Mouse (Mus musculus) ES-Bruce4 (cell line): ENCODE results near the gene Plxnb2. TPM values are rescaled to one million over a fixed set of nuclear protein-coding genes. Genes with fewer than 3 reads are reported as not detected.

Source experiments
- H3K27ac ChIP-seq: 2 replicates; pipeline ENCODE4 v1.5.1; 2012; ENCODE audit warnings: low read length, inconsistent platforms; ENCODE audit not compliant: insufficient read depth
- H3K27me3 ChIP-seq: 2 replicates; pipeline ENCODE4 v1.6.1; 2012; ENCODE audit warnings: mild to moderate bottlenecking, low read length, inconsistent platforms; ENCODE audit not compliant: control insufficient read depth, poor library complexity, insufficient read depth, severe bottlenecking
- H3K36me3 ChIP-seq: 2 replicates; pipeline ENCODE4 v1.6.1; 2012; ENCODE audit warnings: inconsistent platforms, mild to moderate bottlenecking, low read length, moderate library complexity; ENCODE audit not compliant: control insufficient read depth, poor library complexity, insufficient read depth, severe bottlenecking
- H3K4me1 ChIP-seq: one replicate; pipeline ENCODE4 v1.8.1; 2011; ENCODE audit warnings: low read length; ENCODE audit not compliant: control insufficient read depth, insufficient read depth
- H3K4me3 ChIP-seq: 2 replicates; pipeline ENCODE4 v1.5.1; 2011; ENCODE audit warnings: low read depth, mild to moderate bottlenecking, low read length
- H3K9ac ChIP-seq: 2 replicates; pipeline ENCODE4 v1.6.1; 2012; ENCODE audit warnings: low read depth, mild to moderate bottlenecking, inconsistent platforms; ENCODE audit not compliant: poor library complexity, severe bottlenecking
- H3K9me3 ChIP-seq: replicated peaks from 2 replicates; pipeline ENCODE4 v1.6.1; 2012; ENCODE audit warnings: mild to moderate bottlenecking, low read length, inconsistent platforms; ENCODE audit not compliant: control insufficient read depth, poor library complexity, insufficient read depth, severe bottlenecking
- CTCF ChIP-seq: IDR thresholded peaks from one replicate; pipeline ENCODE4 v1.8.1; 2011; ENCODE audit warnings: low read depth, low read length
- EP300 ChIP-seq: IDR thresholded peaks from 2 replicates; pipeline ENCODE4 v1.6.1; 2011; ENCODE audit warnings: low read depth, low read length; ENCODE audit not compliant: insufficient read depth
- POLR2A ChIP-seq: IDR thresholded peaks from one replicate; pipeline ENCODE4 v1.8.1; 2011; ENCODE audit warnings: low read length; ENCODE audit not compliant: insufficient read depth
- polyA plus RNA-seq: library from polyadenylated mRNA; stranded (reverse); fragments of >200 nt; gene quantifications from 2 replicates; pipeline ENCODE4 v1.2.4, GENCODE M21; 2011; ENCODE audit warnings: low read depth; ENCODE audit not compliant: missing spikeins, insufficient read depth, insufficient read length

The Plxnb2 gene
- polyA plus RNA-seq, 1 experiment, result 86.1 TPM

GRCm38 (mm10) chr15:89182328-89182741, 1.7 kb upstream of the Plxnb2 start:
- no peak overlapping the region for H3K9ac ChIP-seq
- H3K27ac ChIP-seq, result peak overlapping the region; percentile 24; the same call in 1 of the 2 replicates
- TF ChIP-seq POLR2A (no peak), EP300 (peak; percentile 83), CTCF (peak; percentile 2)
- H3K27me3 ChIP-seq, result no peaks in the 10 kb centered on the region
- H3K4me1 ChIP-seq, result peaks cover 2% of the 10 kb centered on the region
- no peaks in the 10 kb centered on the region for H3K9me3 ChIP-seq
- no peaks in the 10 kb centered on the region for H3K36me3 ChIP-seq
- H3K4me3 ChIP-seq, result no peak overlapping the region

GRCm38 (mm10) chr15:89181561-89182270, 1.1 kb upstream of the Plxnb2 start:
- H3K27ac ChIP-seq, result no peak overlapping the region; the same call in 1 of the 2 replicates
- peak overlapping the region; percentile 81; the same call in 1 of the 2 replicates for H3K9ac ChIP-seq

GRCm38 (mm10) chr15:89180081-89180541, 477 bp downstream of the Plxnb2 start:
- Histone ChIP-seq H3K27ac (peak overlapping the region; percentile 68), H3K4me3 (peak overlapping the region; percentile 88), H3K9me3 (no peaks in the 10 kb centered on the region), H3K9ac (peak overlapping the region; percentile 81), H3K4me1 (peaks cover 11% of the 10 kb centered on the region), H3K36me3 (no peaks in the 10 kb centered on the region), H3K27me3 (no peaks in the 10 kb centered on the region)
- no peak for TF ChIP-seq CTCF
- no peak for TF ChIP-seq POLR2A
- TF ChIP-seq EP300, result no peak

More at GRCm38 (mm10) chr15:89181561-89182270, 1.1 kb upstream of the Plxnb2 start:
- Histone ChIP-seq H3K27me3 (no peaks in the 10 kb centered on the region), H3K36me3 (no peaks in the 10 kb centered on the region), H3K9me3 (no peaks in the 10 kb centered on the region), H3K4me1 (peaks cover 5% of the 10 kb centered on the region), H3K4me3 (peak overlapping the region; percentile 7; the same call in 1 of the 2 replicates)
- no peak for TF ChIP-seq EP300
- peak; percentile 33 for TF ChIP-seq CTCF
- TF ChIP-seq POLR2A, result no peak

GRCm38 (mm10) chr15:89179630-89179964, 991 bp downstream of the Plxnb2 start:
- Histone ChIP-seq H3K4me1 (peaks cover 14% of the 10 kb centered on the region), H3K36me3 (no peaks in the 10 kb centered on the region), H3K9ac (peak overlapping the region; percentile 81), H3K27me3 (no peaks in the 10 kb centered on the region), H3K9me3 (no peaks in the 10 kb centered on the region), H3K4me3 (peak overlapping the region; percentile 88), H3K27ac (peak overlapping the region; percentile 68)
- TF ChIP-seq CTCF (no peak), POLR2A (no peak), EP300 (no peak)

- TF ChIP-seq EP300 (peak; percentile 94), CTCF (no peak), POLR2A (peak; percentile 47)
- H3K9me3 ChIP-seq, result no peaks in the 10 kb centered on the region
- peak overlapping the region; percentile 68 for H3K27ac ChIP-seq
- peak overlapping the region; percentile 81 for H3K9ac ChIP-seq
- H3K36me3 ChIP-seq, result no peaks in the 10 kb centered on the region
- peaks cover 14% of the 10 kb centered on the region for H3K4me1 ChIP-seq
- H3K27me3 ChIP-seq, result no peaks in the 10 kb centered on the region
- peak overlapping the region; percentile 88 for H3K4me3 ChIP-seq
Measured at GRCm38 (mm10) chr15:89178954-89179629, 1.5 kb downstream of the Plxnb2 start.
